Mouse (Mus musculus) gastrocnemius, postnatal 36 days (tissue): ENCODE results near the gene Tmem86a. TPM values are rescaled to one million over a fixed set of nuclear protein-coding genes. Genes with fewer than 3 reads are reported as not detected.

Experiments
- DNase-seq, 2 experiments: peaks; one replicate each; pipeline ENCODE4 v3.0.0; 2022
- intact Hi-C: fragments of 180-260 bp; cut with DNase I; formaldehyde crosslinking; loops from one replicate; pipeline ENCODE4 v1.15.1; 2025
- microRNA-seq, 2 experiments: library from miRNA; unstranded; fragments of <30 nt; microRNA quantifications; one replicate each; pipeline ENCODE4 v1.2.0; 2021
- total RNA-seq, 2 experiments: library from RNA; stranded (reverse); gene quantifications; 2 replicates each; pipeline ENCODE4 v1.2.3; 2021

Gene Tmem86a
- total RNA-seq, 2 experiments from 2014 or later = 4.6 to 5.5 TPM

DNA sequence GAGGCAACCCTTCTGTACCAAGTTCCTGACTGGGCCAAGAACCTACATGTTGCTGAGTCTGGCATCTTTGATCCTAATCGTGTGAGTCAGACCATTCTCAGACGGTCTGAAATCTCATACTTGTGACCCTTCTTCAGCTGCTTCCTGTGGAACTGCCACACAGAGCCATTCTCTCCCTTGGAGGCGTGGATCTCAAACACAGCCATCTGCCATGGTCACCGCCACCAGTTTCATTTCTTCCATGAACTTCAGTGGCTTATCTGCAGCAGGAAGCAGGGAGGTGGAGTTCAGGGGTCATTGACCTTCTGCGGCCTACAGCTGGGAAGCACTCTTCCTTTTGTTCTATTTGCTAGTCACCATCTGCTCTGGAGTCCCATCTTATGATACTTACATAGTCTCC, 17.5 kb downstream of the Tmem86a start:
- DNase-seq = no peak
- intact Hi-C loops = no loop called here

DNA sequence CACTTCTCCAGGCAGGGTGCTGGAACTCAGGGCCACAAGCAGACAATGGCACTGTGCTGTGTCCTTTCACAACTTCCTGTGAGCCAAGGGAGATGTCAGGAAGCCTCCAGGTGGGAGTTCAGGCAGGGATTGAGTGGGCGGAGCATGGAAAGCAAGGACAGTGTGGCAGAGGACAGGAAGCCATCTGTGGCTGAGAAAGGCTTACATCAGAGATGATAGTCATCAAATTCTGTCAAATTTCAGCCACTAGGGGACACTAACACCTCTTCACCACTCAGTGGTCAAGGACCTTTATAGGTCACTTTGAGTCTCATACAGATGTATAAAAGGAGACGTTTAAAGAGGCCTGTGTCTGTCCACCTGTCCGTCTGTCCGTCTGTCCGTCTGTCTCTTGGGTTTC, 22.1 kb downstream of the Tmem86a start:
- intact Hi-C loops = no loop called here
- DNase-seq = no peak

DNA sequence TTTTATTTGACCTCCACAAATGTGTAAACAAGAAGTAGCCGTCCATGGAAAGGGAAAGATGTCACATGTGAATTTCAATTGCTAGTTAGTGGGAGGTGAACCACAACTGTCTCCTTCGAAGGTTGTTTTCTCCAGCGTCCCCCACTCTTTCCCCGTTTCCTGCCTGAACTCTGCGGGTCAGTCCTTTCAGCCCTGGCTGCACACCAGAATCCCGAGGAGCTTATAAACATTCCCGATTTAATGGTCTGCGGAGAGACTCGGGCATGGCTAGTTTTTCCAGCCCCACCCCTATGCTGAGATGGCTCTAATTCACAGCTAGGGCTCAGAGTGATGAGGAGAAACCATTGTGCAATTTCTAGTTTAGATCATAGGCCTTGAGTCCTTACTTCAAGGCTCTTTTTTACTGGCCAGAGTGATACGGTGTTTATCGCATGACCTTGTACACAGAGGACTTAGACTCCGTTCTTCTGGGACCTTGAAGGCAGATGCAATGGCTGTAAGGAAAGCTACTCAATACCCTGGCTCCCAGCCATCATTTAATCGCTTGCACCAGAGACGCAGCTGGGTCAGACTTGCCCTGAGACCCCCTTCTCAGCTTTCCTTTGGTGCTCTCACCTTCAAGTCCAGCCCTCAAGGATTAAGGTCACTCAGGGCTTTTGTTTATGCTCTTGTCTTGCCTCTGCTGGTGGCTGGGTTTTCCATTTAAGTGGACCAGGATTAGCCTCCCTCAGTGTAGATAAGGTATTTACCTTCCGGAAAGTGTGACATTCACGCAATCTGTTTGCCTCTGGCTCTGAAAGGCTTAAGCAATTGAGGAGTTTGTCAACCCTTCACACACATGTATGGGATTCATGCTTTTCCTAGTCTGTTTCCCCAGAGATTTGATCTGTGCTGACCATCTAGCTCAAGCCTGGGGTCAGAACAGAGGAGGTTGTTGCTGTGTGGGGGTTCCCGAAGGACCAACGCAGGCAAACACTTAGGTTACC, 23.4 kb downstream of the Tmem86a start:
- intact Hi-C loops = no loop called here
- no peak for DNase-seq

DNA sequence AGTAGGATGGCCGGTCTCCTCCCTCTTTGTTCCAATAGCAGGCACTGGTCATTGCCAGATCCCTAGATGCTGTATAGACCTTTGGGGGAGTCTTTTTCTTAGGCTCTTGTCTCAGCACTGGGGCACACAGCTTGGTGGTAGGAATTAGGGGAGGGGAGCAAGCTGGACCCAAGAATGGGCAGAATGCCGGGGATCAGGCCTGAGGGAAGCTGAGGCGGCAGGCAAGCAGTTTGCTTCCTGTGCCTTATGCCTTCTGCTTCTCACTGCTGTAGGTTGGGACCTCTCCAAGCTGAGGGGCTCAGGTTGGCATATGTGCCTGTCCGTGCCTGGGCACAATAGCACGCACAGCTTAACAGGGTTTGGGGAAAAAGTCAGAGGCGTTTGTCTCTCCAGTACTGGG, 25.8 kb downstream of the Tmem86a start:
- intact Hi-C loops = no loop called here
- DNase-seq = no peak

DNA sequence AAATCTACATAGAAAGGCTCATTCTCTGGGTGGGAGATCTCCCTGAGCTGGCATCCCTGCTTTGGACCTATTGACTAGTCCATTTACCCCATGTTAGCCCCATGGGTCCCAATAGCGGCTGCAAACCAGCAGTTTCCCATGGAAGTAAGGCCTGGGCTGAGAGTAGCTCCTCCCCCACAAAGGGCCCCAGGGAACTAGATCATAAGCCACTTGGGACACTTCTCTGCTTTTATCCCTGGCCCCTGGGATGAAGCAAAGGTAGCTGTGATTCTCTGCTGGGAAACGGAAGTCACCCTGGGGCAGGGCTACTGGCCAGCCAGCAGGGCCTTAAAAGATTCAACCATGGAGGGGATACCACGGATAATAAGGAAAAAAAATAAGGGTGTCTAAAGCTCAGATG, 26.3 kb downstream of the Tmem86a start:
- intact Hi-C loops = no loop called here
- no peak for DNase-seq

DNA sequence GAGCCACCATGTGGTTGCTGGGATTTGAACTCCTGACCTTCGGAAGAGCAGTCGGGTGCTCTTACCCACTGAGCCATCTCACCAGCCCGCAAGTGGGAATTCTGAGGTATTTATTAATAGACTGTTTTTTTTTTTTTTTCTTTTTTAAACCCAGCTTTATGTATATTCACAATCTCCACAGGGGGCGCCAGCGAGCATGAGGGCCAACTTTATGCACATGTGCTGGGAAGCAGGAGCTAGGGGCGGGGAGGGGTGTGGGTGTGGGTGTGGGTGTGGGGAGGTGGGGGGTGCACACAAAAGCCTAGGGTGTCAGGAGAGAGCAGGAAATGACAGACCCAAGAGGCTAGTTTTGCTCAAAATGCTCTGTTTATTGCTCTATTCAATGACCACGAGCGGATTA, 27.1 kb downstream of the Tmem86a start:
- intact Hi-C loops = no loop called here
- DNase-seq = no peak

DNA sequence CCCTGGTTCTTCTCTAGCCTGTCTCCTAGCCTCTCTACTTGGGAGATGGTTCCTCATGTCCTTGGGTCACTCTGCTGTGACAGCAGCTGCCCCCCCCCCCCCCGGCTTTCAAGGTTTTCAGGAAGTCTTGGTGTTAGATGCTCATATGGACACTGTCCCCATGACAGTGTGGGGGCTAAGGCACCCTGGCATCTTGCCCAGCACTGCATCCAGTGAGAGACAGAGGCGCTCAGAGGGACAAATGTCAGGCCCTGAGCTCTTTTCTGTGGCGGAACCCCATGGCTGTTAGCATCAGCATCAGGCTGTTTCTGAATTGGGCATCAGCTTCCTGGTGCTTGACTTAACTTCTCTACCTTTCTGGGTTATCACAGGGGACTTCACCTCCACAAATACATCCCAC, 30.5 kb downstream of the Tmem86a start:
- intact Hi-C loops = loop anchor here (1.0 to 5.0 kb wide), 3 partner anchors 57 to 119 kb away; no protein-coding TSS in a partner anchor
- DNase-seq = no peak

DNA sequence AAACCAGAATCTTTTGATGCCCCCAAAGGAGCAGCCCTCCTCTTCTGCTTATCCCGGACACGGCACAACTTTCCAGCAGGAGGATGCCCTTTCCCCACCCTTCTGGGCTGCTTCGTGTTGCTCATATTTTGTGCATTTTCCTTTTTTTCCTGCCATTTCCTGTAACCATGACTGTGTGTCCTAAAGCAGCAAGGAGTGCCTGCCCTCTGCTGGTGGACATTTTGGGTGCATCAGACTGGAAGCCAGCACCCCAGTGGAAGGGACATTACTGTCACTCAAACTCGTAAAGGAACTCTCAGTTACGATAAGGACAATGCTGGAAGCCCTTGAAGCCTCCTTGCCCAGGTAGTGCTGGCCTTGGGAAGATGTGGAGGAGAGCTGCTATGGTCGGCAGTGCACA, 30.9 kb downstream of the Tmem86a start:
- intact Hi-C loops = loop anchor here (1.0 to 5.0 kb wide), 3 partner anchors 57 to 119 kb away; no protein-coding TSS in a partner anchor
- peak; percentile 32 to 66 for DNase-seq

DNA sequence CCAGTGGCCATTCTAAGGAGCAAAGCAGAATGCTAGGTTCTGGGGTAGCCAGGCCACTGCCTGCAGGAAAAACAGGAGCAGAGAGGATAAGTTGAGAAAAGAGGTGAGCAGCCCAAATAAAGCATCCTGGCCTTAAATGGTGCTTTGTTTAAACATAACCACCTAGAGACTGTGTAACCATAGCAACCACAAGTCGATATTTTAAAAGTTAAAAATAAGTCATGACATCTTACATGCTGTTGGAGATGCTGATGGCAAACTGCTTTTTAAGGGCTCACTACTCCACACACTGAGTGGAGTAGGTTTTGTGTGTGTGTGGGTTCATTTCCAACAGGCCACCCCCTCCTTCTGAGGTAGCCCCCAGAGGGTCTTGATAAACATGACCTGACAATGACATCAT, 34.7 kb downstream of the Tmem86a start:
- intact Hi-C loops = no loop called here
- DNase-seq = no peak

DNA sequence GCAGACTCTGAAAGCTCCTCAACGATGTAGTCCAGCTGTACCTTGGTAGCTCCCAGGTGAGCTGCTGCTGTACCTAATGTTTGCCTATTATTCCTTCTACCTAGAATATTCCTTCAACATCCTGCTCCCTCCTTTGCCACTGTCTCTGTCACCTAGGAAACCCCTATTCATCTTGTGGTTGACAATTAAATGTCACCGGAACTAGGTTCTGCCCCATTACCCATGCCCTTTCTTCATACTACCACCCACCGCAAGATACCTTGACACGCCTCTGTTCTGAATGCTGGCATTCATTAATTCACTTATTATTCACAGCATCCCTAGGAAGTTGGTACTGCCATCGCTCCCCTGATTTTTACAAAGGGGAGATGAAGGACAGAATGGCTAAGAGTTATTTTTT, 43.5 kb downstream of the Tmem86a start:
- DNase-seq = no peak
- intact Hi-C loops = loop anchor here (5.0 kb wide), 1 partner anchor 68 kb away; no protein-coding TSS in a partner anchor

DNA sequence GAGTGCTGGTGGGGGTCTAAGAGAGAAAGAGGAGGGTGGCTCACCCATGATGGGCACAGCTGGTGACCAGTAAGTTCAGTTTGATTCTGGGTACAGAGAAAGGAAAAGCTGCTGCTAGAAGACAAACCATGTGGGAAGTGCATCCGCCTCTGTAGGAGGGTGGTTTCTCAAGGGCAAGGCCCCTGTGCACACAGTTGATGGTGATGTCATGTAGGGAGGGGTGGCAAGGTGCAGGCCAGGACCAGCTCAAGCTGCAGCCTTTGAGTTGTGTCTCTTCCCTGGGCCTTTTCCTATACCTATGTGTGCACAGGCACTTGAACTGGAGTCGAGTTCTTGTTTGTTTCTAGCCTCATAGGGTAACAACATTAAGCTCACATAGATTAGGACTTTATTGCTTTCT, 44.6 kb downstream of the Tmem86a start:
- intact Hi-C loops = loop anchor here (5.0 kb wide), 1 partner anchor 67 kb away; no protein-coding TSS in a partner anchor
- DNase-seq = no peak

DNA sequence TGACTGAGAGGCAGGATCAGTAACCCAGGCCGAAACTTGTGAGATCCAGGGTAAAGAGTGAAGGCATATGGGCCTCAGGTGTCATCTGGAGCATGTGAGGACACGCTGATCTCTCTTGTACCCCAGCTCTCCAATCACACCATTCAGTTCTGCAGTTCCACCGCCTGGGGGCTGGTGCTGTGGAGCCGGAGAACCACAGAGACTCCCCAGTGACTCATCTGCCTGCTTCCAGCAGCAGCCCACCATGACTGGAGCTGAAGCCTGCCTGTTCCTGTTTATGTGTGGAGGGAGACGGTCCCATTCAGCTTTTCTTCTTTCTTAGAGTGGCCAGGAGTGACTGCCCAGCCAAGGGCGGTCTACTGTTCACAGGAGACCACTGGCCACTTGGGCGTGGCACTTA, 47.6 kb downstream of the Tmem86a start:
- intact Hi-C loops = no loop called here
- no peak for DNase-seq

DNA sequence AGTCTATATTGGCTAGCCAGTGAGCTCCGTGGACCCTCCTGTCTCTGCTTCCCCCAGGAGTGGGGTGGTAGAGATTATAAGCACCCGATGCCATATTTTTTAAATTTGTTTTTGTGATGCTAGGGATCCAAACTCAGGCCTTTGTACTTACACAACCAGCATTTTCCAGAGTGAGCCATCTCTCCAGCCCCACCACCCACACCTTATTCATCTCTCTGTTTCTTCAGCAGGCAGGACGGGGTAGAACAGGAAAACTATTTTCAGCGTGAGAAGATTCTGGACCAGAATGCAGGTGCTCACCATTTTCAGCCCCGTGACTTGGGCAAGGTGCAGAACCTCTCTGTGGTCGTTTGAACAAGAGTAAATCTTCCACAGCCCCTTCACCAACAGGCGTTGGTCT, 48.9 kb downstream of the Tmem86a start:
- intact Hi-C loops = no loop called here

DNA sequence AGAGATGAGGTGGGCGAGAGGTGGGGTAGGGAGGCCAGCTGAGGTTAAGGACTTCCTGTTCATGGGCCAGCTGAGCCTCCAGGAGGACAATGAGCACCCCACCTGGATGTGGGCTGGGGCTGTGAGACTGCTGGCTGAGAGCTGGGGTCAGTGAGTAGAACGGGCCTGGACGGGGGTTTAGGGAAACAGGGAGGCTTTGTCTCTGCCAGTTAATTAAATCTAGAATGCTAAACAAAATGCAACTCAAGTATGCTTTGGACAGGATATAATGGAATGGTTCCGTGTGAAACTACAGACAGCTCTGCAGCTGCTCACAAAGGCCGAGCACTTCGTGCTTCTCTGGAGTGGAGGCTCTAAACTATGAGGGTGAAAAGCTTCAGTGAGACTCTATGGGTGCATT, 50.2 kb downstream of the Tmem86a start:
- intact Hi-C loops = no loop called here
- no peak for DNase-seq

More for the DNA sequence above, 48.9 kb downstream of the Tmem86a start:
- no peak for DNase-seq

DNA sequence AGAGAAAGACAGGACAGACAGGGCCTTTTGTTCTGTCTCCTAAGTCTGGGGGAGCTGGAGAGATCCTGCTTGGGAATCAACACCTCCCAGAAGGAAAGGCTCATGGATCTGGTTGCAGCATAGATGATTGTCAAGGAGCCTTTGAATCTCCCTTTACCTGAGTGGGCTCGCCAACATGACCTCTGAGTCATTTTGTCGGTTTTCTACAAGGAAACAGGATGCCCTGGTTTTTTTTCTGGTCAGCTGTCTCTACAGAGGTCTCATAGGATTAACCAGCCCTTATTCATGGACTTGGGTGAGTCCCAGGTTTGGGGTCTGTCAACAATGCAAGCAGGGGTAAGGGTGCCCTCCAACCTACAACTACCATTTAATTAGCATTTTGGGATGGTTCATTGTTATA, 52.6 kb downstream of the Tmem86a start:
- intact Hi-C loops = no loop called here
- no peak for DNase-seq

DNA sequence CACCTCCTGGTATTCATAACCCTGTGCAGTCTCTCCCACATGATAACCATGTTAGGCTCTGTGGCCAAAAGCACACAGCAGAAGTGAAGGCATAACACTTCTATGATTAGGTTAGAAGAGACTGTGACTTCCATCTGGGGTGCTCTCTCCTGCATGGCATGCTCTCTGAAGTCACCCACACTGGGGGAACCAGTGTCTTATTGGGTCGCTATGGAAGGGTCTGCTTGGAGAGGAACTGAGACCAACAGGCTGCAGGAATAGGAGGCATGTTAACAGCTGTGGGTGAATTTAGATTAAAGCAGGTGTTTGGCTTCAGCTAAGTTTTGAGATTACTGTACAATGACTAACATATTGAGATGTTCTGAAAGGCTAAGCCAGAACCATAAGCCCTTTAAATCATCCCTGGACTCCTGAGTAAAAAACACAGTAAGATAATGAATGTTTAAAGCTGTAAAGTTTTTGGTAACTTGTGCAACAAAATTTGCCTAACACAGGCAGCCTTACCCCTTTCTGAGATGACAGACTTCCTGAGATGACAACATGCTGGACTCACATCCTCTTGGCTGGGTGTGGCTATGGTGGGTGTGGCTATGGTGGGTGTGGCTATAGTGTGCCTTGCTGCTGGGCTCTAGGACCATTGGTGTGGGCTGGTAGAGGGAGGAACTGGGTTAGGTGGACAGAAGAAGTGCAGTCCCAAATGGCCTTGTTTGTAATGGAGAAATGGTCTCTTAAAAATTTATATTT, 53.4 kb downstream of the Tmem86a start:
- no peak for DNase-seq
- intact Hi-C loops = no loop called here

Small RNA genes within 50 kb of the gene (microRNA-seq; reads per million reads assigned to microRNA genes)
- gene Mir7056 = 0 reads per million in 2 experiments

Other genes starting within 250 kb of the Tmem86a start
- gene Ldha, start 209.1 kb upstream of the Tmem86a start, total RNA-seq = 1,000 to 10,000 TPM; 2,924 to 3,276 TPM
- not detected for gene Ldhc, start 189.4 kb upstream of the Tmem86a start, total RNA-seq
- 10 to 100 TPM; 47.2 to 50.3 TPM for gene Tsg101, start 130.6 kb upstream of the Tmem86a start, total RNA-seq
- gene Uevld, start 92.1 kb upstream of the Tmem86a start, total RNA-seq = 1 to 10 TPM; 9.0 to 9.6 TPM
- gene Gm9999, start 67.0 kb upstream of the Tmem86a start, total RNA-seq = not detected
- 1 to 10 TPM; 3.8 to 4.7 TPM for gene Spty2d1, start 42.2 kb upstream of the Tmem86a start, total RNA-seq
- gene Ptpn5, start 83.1 kb downstream of the Tmem86a start, total RNA-seq = not detected
- not detected for gene Mrgpra6, start 154.3 kb downstream of the Tmem86a start, total RNA-seq
- not detected for gene Mrgpra9, start 202.2 kb downstream of the Tmem86a start, total RNA-seq